Mouse (Mus musculus) lung, adult 2 months (tissue): ENCODE data around the gene Fcrl1.

ENCODE experiments used
- CTCF ChIP-seq: fragments of 200-500 bp; IDR thresholded peaks from 2 replicates; pipeline ENCODE4 v1.5.1; 2011; ENCODE audit warnings: mild to moderate bottlenecking, low read length, control low read depth; ENCODE audit not compliant: insufficient read depth
- POLR2A ChIP-seq: fragments of 200-500 bp; IDR thresholded peaks from 2 replicates; pipeline ENCODE4 v1.6.1; 2011; ENCODE audit warnings: low read depth, mild to moderate bottlenecking, control low read depth, low read length, borderline replicate concordance; ENCODE audit errors: extremely low read depth

DNA sequence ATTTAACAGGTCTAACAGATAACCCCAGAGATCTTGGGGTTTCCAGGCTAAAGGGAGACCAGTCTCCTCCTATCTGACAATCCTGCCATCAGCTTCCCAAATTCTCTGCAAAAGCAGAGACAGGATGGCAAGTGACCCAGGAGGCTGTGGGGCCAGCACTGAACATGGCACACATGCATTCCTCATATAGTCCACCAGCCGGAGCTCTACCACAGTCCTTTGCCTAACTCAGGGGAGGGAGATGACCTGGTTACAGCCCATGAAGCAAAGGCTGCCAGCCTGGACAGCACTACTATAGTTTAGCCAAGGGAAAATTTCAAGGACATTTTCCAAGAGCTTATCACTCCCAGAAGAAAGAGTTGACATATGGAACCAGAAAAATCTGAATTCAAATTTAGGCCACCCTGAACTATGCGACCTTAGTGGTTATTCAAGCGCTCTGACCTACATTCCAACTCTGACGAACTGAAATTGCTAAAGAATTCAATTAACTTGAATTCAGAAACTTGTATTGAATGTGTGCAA is 46.3 kb downstream of the Fcrl1 start:
- TF ChIP-seq POLR2A (no peak), CTCF (no peak)
